Mouse (Mus musculus) cerebral cortex, adult 2 months (tissue): ENCODE measurements around the gene Tet3.

ENCODE experiments used
- WGBS: fragments of 180-500 bp; shearing (Covaris S2); methylation state at CpG from one replicate; pipeline ENCODE4 v1.1.7; 2018; 5-methylcytosine and 5-hydroxymethylcytosine counted together

The Tet3 gene

DNA sequence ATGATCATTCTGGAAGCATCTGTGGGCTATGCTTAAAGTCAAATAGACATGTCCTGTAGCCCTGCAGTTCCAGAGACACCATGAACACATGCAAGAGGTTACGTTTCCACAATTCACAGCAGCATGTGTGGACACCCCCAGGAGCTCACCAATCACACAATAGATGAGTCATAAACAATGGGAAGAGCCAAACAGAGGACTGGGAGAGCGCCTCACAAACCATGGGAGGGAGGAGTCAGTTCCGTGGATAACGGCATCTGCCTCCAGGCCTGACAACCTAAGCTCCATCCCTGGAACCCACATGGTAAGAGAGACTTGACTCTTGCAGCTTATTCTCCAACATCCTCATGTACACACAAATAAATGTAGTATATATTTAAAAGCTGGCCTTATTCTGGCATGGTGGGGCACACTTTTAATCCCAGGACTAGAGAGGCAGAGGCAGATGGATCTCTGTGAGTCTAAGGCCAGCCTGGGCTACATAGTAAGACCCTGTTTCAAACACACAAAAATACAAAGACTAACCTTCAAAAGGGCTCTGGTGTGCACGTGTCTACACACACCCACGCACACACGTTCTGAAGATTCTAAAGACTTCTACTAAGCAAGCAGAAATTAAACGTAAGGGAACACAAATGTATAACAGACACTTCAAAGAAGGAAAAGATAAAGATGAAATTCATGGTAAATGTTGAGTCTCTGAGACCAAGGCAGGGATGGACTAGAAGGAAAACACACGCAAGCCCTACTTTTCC lies 44.1 kb downstream of the Tet3 start:
- WGBS: 46% methylated on average over 9 of the region's 9 CpGs

- WGBS: 22% methylated on average over 1 of the region's 1 CpGs
Measured at GRCm38 (mm10) chr6:83413686-83414085, 45.2 kb downstream of the Tet3 start.

- WGBS: 11% methylated on average over 5 of the region's 5 CpGs
Measured at GRCm38 (mm10) chr6:83412854-83413401, 46.0 kb downstream of the Tet3 start.

DNA sequence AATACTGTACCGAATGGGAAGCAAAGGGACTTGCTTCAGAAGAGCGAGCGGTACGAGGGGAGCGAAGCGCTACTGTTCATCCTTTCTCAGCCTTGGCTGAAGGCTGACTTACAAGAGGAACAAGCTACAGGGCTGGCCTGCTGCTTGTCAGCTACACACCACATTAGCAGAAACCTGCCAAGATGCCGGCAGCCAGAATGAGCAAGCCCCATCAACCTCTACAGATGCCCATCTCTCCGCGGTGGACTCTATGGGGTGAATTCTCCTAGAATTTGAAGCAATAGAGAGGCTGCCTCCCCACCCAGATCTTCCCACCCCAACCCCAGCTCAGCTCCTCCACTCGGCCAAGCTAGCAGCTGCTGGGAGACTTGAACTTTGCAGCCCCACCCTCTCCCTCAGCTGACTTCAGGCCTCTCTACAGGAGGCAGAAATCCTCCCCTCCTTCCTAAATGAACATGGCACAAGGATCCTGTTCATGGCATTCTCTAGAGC lies 46.5 kb downstream of the Tet3 start:
- WGBS: 46% methylated on average over 10 of the region's 10 CpGs

GRCm38 (mm10) chr6:83411635-83412361 lies 47.1 kb downstream of the Tet3 start:
- WGBS: 73% methylated on average over 9 of the region's 9 CpGs

GRCm38 (mm10) chr6:83410046-83410706 lies 48.7 kb downstream of the Tet3 start:
- 42% methylated on average over 9 of the region's 9 CpGs for WGBS

- 34% methylated on average over 9 of the region's 9 CpGs for WGBS
Measured at GRCm38 (mm10) chr6:83408510-83408909, 50.4 kb downstream of the Tet3 start.

GRCm38 (mm10) chr6:83405511-83406064 lies 53.3 kb downstream of the Tet3 start:
- 73% methylated on average over 7 of the region's 7 CpGs for WGBS

DNA sequence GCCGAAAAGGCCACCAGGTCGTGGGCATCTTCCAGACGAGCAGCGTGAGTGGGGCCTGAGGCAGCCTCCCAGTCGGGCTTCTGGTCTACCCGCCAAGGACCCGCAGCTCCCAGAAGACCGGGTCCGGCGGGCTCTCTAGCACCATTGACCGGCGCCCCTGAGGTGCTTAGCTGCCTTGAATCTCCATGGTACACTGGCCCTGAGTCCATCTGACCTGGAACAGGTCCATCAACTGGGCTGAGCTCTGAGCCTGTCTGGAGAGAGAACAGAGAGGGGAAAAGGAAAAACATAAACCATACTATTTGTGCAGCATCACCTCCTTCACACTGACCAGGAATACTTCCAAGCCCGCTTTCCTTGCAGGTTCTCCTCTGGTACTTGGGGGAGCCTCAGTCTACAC lies 54.3 kb downstream of the Tet3 start:
- 90% methylated on average over 13 of the region's 13 CpGs for WGBS

- 85% methylated on average over 8 of the region's 8 CpGs for WGBS
Measured at GRCm38 (mm10) chr6:83403481-83403880, 55.4 kb downstream of the Tet3 start.

GRCm38 (mm10) chr6:83399790-83400189 lies 59.1 kb downstream of the Tet3 start:
- whole genome bisulfite sequencing: 65% methylated on average over 3 of the region's 3 CpGs

- WGBS: 69% methylated on average over 8 of the region's 8 CpGs
Measured at GRCm38 (mm10) chr6:83397728-83398127, 61.2 kb downstream of the Tet3 start.

DNA sequence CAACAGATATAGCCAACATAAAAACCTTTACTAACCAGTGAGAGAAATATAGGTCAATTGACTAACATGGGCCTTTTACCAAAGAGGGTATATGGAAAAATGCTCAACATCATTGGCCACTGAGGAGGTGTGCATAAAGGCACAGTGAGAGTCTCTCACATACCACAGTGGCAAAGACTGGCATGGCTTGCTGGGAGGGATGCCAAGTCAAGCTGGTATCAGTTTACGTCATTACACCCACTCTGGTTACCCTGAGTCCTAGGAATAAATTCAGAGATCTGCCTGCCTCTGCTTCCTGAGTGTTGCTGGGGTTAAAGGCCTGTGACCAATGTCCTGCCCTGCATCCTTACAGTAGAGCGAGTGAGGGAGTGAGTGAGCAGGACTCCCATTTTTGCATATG lies 62.2 kb downstream of the Tet3 start:
- 74% methylated on average over 2 of the region's 2 CpGs for WGBS

- 65% methylated on average over 15 of the region's 15 CpGs for WGBS
Measured at GRCm38 (mm10) chr6:83395544-83396229, 63.2 kb downstream of the Tet3 start.

GRCm38 (mm10) chr6:83394122-83394521 lies 64.8 kb downstream of the Tet3 start:
- 89% methylated on average over 4 of the region's 4 CpGs for WGBS

DNA sequence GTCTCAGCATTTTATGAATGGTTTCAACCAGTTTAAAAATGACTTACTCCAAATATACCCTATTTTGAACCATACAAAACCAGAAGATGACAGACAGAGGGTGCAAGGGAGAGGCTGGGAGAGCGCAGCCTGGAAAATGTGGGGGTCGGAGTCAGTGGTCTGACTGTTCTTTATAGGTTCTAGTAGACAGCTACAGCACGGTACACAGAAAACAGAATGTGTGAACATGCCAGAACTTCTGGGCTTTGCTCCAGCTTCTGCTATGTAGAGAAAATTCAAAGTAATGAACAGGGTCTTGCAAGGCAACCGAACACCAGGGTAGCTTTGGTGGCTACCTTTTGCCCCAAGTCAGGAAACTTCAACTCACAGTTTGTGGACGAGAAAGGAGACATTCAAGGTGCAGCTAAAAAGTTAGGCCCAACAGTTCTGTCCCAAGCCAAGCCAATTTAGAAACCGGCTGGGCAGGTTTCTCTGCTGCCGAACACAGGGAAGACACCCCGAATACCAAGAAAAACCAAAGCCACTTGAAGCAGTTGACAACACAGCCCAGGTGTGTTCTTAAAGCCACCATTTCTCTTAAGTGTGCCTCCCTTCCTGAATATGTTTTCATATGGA lies 66.6 kb downstream of the Tet3 start:
- 36% methylated on average over 8 of the region's 8 CpGs for WGBS

- 81% methylated on average over 9 of the region's 9 CpGs for WGBS
Measured at GRCm38 (mm10) chr6:83385569-83386090, 73.3 kb downstream of the Tet3 start.

GRCm38 (mm10) chr6:83381510-83382491 lies 77.1 kb downstream of the Tet3 start:
- 63% methylated on average over 10 of the region's 10 CpGs for WGBS

- 78% methylated on average over 9 of the region's 9 CpGs for WGBS
Measured at GRCm38 (mm10) chr6:83373704-83374300, 85.1 kb downstream of the Tet3 start.
